Mouse (Mus musculus) adrenal gland, postnatal 4 days (tissue): ENCODE results near the gene Cox19. TPM values are rescaled to one million over a fixed set of nuclear protein-coding genes. Genes with fewer than 3 reads are reported as not detected.

Experiments
- DNase-seq, 2 experiments: peaks; one replicate each; pipeline ENCODE4 v3.0.0; 2021 to 2022; ENCODE audit warnings: low spot score in 2 of 2, mixed read lengths in 2 of 2
- microRNA-seq: library from miRNA; unstranded; fragments of <30 nt; microRNA quantifications from one replicate; pipeline ENCODE4 v1.2.0, GENCODE M21; 2021
- total RNA-seq, 2 experiments: library from RNA; stranded (reverse); gene quantifications; 2 replicates each; pipeline ENCODE4 v1.2.3; 2021

Gene Cox19
- total RNA-seq, 2 experiments from 2014 or later: 62.9 to 65.6 TPM

- no peak for DNase-seq
These were observed 47.6 kb downstream of the Cox19 start for GRCm38 (mm10) chr5:139303646-139304061.

- DNase-seq: no peak
These were observed 49.1 kb downstream of the Cox19 start for GRCm38 (mm10) chr5:139302101-139302500.

GRCm38 (mm10) chr5:139297745-139298144 lies 53.5 kb downstream of the Cox19 start:
- no peak for DNase-seq

GRCm38 (mm10) chr5:139297092-139297491 lies 54.1 kb downstream of the Cox19 start:
- no peak for DNase-seq

- no peak for DNase-seq
These were observed 57.1 kb downstream of the Cox19 start for GRCm38 (mm10) chr5:139294089-139294488.

GRCm38 (mm10) chr5:139291811-139292560 lies 59.2 kb downstream of the Cox19 start:
- no peak for DNase-seq

GRCm38 (mm10) chr5:139290467-139291259 lies 60.6 kb downstream of the Cox19 start:
- DNase-seq: no peak

- no peak for DNase-seq
These were observed 62.6 kb downstream of the Cox19 start for GRCm38 (mm10) chr5:139288591-139288990.

GRCm38 (mm10) chr5:139287787-139288186 lies 63.4 kb downstream of the Cox19 start:
- DNase-seq: no peak

GRCm38 (mm10) chr5:139287099-139287498 lies 64.1 kb downstream of the Cox19 start:
- no peak for DNase-seq

Small RNA genes within 50 kb of the gene (microRNA-seq; reads per million reads assigned to microRNA genes)
- 310 reads per million, percentile 61 among the genes with 10 or more reads in this experiment for gene Mir339

Other genes starting within 250 kb of the Cox19 start
- gene Prkar1b, start 201.4 kb downstream of the Cox19 start, total RNA-seq: 10 to 100 TPM; 23.1 to 31.3 TPM
- 10 to 100 TPM; 15.8 to 16.1 TPM for gene Dnaaf5, start 201.2 kb downstream of the Cox19 start, total RNA-seq
- 10 to 100 TPM; 78.5 to 81.6 TPM for gene Sun1, start 150.8 kb downstream of the Cox19 start, total RNA-seq
- 100 to 1,000 TPM; 102 to 118 TPM for gene Get4, start 99.1 kb downstream of the Cox19 start, total RNA-seq
- 1 to 10 TPM; 6.2 to 8.0 TPM for gene Adap1, start 25.8 kb downstream of the Cox19 start, total RNA-seq
- gene Cyp2w1, start 1.2 kb upstream of the Cox19 start, total RNA-seq: not detected
- 10 to 100 TPM; 10.4 to 10.7 TPM for gene Gpr146, start 26.3 kb upstream of the Cox19 start, total RNA-seq
- under 1 TPM; 0.48 to 0.93 TPM for gene C130050O18Rik, start 53.9 kb upstream of the Cox19 start, total RNA-seq
- gene Gper1, start 71.7 kb upstream of the Cox19 start, total RNA-seq: 1 to 10 TPM; 6.0 to 7.4 TPM
- 10 to 100 TPM; 18.8 to 19.7 TPM for gene 3110082I17Rik, start 109.1 kb upstream of the Cox19 start, total RNA-seq
- 10 to 100 TPM; 26.7 to 29.7 TPM for gene Zfand2a, start 133.1 kb upstream of the Cox19 start, total RNA-seq
- gene Uncx, start 192.1 kb upstream of the Cox19 start, total RNA-seq: 1 to 10 TPM in 1 of 2 experiments, under 1 TPM in 1; 0.42 to 3.8 TPM